Mouse (Mus musculus): ENCODE measurements around the gene Il1rl2. TPM values are rescaled to one million over a fixed set of nuclear protein-coding genes. Genes with fewer than 3 reads are reported as not detected.

Il1rl2 gene
- polyA plus RNA-seq, 1 experiment from 2014 or later: 0.64 TPM

DNA sequence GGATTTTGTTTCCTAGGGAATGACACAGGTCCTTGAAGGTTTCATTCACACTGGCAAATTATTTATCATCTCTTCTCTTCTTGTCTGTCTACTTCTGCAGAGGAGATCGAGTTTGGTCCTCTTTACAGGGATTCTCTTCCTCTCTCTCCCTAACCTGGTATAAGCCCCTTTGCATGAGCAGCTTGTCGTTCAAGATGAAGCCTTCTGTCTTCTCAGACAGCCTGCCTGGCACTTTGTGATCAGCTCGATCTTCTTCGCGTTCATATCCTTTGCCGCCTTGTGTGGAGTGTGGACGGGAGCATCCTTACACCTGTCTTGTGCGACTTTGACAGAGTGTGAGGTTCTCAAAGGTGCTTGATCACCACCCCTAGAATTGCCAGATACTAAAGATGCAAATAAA is 5.8 kb downstream of the Il1rl2 start:
- DNase-seq (ENCODE audit: low spot score): no peak
- Histone ChIP-seq H3K4me3 (no peak overlapping the region), H3K27ac (replicated peaks) (no peak overlapping the region), H3K4me1 (peaks cover 13% of the 10 kb centered on the region), H3K27me3 (ENCODE audit: low read depth, poor library complexity, severe bottlenecking) (peaks cover 34% of the 10 kb centered on the region), H3K9me3 (replicated peaks) (no peaks in the 10 kb centered on the region), H3K36me3 (no peaks in the 10 kb centered on the region)
- 88% methylated on average over 8 of the region's 8 CpGs for WGBS

DNA sequence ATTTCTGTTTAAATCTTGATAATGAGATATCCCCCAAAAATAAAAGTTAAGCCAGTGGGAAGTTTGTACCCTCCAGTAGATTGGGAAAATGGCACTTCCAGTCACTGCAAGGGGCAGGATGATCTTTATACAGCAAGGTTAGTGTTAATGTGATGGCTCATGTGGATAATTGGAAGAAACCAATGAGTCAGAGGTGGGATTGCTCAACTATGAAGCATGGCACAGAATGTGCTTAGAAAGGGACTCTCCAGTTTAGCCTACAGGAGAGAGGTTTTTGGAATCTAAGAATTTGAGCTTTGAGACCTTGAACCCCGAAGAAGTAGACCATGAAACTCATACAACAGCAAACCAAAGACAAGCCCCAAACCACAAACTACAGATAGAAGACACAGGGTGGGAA is 14.9 kb downstream of the Il1rl2 start:
- no peaks in the 10 kb centered on the region for H3K9me3 ChIP-seq (replicated peaks)
- H3K4me3 ChIP-seq: no peak overlapping the region
- H3K27me3 ChIP-seq (ENCODE audit: low read depth, poor library complexity, severe bottlenecking): no peaks in the 10 kb centered on the region
- no peaks in the 10 kb centered on the region for H3K36me3 ChIP-seq
- 93% methylated on average over 1 of the region's 1 CpGs for whole genome bisulfite sequencing
- no peak for DNase-seq (ENCODE audit: low spot score)
- H3K27ac ChIP-seq (replicated peaks): no peak overlapping the region
- no peaks in the 10 kb centered on the region for H3K4me1 ChIP-seq

DNA sequence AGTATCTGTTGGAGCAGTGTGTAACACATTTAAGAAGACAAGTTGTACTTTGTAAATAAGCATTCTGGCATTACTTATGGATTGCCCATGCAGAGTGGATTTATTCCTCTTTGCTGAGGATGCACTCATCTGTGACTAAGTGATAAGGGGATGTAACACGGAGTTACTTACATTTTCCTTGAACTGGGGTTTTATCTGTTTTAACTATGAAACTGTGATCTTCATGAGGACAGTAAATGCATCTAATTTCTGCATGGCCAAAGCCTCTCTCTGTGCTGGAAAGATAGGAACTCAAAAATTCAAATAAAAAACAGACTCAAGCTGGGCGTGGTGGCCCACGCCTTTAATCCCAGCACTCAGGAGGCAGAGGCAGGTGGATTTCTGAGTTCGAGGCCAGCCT is 15.7 kb downstream of the Il1rl2 start:
- H3K36me3 ChIP-seq: no peaks in the 10 kb centered on the region
- no peak overlapping the region for H3K27ac ChIP-seq (replicated peaks)
- H3K9me3 ChIP-seq (replicated peaks): no peaks in the 10 kb centered on the region
- 83% methylated on average over 4 of the region's 4 CpGs for WGBS
- no peaks in the 10 kb centered on the region for H3K4me1 ChIP-seq
- no peak for DNase-seq (ENCODE audit: low spot score)
- no peak overlapping the region for H3K4me3 ChIP-seq
- no peaks in the 10 kb centered on the region for H3K27me3 ChIP-seq (ENCODE audit: low read depth, poor library complexity, severe bottlenecking)

DNA sequence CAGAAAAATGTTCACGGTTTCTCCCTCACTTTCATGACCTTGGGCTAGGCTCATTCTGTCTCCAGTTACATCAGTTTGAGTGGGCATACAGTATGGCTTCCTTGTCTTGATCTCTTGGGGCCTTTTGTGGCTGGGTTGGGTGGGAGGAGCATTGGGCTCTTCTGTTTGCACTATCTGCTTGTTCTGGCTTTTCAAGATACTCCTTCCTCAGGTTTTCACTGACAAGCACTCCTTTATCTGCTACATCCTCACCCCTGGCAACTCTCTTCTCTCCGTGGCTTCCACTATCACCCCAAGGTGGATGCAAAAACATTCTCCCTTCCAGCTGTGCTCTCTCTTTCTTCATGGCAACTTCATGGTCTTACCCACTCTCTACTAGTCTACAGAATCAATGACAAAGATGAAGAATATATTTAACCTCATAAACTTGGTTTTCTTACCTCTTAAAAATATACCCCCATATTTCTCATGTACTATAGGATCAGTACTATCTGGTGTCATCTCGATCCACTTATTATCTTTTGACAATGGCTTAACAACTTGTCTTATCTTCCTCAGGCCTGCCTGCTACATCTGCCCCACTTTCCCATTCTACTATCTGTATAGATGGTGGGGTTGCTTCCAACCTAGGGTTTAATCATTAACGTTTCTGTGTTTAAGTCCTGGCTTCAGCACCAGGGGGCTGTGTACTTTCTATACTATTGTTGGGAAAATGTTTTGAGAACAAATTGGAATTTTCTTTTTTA is 27.9 kb downstream of the Il1rl2 start:
- Histone ChIP-seq H3K9me3 (replicated peaks) (no peaks in the 10 kb centered on the region), H3K4me1 (no peaks in the 10 kb centered on the region), H3K27me3 (ENCODE audit: low read depth, poor library complexity, severe bottlenecking) (no peaks in the 10 kb centered on the region), H3K4me3 (no peak overlapping the region), H3K36me3 (no peaks in the 10 kb centered on the region), H3K27ac (replicated peaks) (no peak overlapping the region)
- WGBS: 84% methylated on average over 4 of the region's 4 CpGs
- no peak for DNase-seq (ENCODE audit: low spot score)

DNA sequence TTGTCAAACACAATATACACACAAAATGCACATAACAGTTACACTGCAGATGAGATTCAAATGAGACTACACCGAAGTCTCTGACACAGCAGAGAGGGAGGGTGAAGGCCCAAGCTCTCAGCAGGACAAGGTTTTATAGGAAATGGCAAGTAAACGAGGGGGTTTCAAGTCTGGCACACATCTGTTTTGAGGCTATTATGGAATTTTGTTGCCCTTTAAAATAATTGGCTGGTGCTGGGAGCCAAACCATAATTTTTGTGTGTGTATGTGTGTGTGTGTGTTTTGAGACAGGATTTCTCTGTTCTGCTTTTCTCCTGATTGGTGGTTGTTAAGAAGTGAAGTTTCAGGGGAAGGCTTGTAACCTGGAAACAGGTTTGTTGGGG is 28.5 kb downstream of the Il1rl2 start:
- H3K4me3 ChIP-seq: no peak overlapping the region
- no peaks in the 10 kb centered on the region for H3K9me3 ChIP-seq (replicated peaks)
- H3K27me3 ChIP-seq (ENCODE audit: low read depth, poor library complexity, severe bottlenecking): no peaks in the 10 kb centered on the region
- 74% methylated on average over 2 of the region's 2 CpGs for WGBS
- H3K27ac ChIP-seq (replicated peaks): no peak overlapping the region
- H3K4me1 ChIP-seq: no peaks in the 10 kb centered on the region
- no peaks in the 10 kb centered on the region for H3K36me3 ChIP-seq
- DNase-seq (ENCODE audit: low spot score): no peak

DNA sequence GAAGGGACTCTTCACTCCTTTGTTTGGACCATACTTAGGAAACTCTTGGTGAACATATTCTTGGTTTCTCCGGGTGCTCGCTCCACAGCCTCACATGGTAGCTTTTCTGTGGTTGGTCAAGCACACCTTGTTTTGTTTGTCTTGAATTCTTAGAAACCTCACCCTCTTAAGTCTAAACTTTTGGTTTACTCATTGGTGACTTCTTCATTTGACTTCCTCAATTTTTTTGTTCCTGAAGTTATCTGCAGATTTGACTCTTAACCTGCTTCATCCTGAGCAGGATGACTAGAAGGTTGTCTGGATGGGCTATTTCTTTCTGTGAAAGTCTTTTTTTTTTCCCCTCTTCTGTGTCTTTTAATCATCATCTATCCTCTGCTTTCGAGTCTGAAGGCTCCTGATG is 30.3 kb downstream of the Il1rl2 start:
- no peak for DNase-seq (ENCODE audit: low spot score)
- no peak overlapping the region for H3K4me3 ChIP-seq
- WGBS: 79% methylated on average over 3 of the region's 3 CpGs
- no peaks in the 10 kb centered on the region for H3K4me1 ChIP-seq
- no peaks in the 10 kb centered on the region for H3K27me3 ChIP-seq (ENCODE audit: low read depth, poor library complexity, severe bottlenecking)
- H3K9me3 ChIP-seq (replicated peaks): no peaks in the 10 kb centered on the region
- H3K27ac ChIP-seq (replicated peaks): no peak overlapping the region
- no peaks in the 10 kb centered on the region for H3K36me3 ChIP-seq

DNA sequence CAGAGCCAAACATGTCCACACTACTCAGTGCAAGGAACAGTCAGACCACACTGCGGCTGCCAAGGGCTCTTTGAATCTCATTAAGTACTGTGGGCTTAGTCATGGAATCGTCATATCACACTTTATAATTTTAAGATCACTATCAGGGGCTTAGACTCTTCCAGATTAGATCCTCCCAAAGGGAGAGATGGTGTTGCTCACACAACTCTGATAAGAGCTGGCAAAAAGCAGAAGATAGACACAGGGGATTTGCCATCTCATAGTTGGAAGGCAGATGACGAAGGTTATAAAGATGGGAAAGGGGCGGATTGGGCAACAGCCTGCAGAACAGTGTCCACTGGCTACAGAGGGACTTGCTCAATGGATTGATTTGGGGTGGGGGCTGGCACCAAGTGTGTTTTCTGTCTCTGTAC is 31.0 kb downstream of the Il1rl2 start:
- peak; percentile 7 for DNase-seq (ENCODE audit: low spot score)
- Histone ChIP-seq H3K4me3 (no peak overlapping the region), H3K36me3 (no peaks in the 10 kb centered on the region), H3K27ac (replicated peaks) (no peak overlapping the region), H3K27me3 (ENCODE audit: low read depth, poor library complexity, severe bottlenecking) (no peaks in the 10 kb centered on the region), H3K4me1 (peaks cover 2% of the 10 kb centered on the region; the same call in 1 of the 2 replicates), H3K9me3 (replicated peaks) (no peaks in the 10 kb centered on the region)
- 96% methylated on average over 4 of the region's 4 CpGs for WGBS

DNA sequence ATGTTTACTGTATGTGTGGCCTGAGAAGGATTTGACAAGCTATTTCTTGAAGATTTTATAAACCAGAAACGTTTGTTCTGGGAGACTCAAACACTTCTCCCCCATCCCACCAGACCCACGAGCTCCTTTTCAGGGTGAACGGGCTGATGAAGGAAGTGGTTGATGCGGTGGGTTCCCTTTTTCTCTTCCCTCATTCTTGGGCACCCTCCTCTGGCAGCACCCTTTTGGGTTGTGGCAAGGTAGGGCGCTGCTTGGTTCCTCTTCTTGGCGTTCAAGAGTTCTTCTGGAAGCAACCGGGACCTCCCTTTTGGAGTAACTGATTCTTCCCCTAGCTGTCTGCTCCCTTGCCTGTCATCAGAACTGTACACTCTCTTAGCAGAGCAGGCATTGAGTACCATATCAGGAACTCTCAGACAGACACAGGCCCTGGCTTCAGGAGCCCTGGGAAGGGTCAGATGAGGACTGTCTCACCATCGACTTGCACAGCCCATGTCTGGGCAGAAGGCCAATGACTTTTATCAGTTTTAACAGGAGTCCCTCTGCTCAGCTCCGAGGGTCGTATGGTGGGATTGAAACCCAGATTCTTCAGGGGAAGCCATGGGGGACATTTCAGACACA is 31.6 kb downstream of the Il1rl2 start:
- Histone ChIP-seq H3K27me3 (ENCODE audit: low read depth, poor library complexity, severe bottlenecking) (no peaks in the 10 kb centered on the region), H3K4me3 (no peak overlapping the region), H3K4me1 (peaks cover 4% of the 10 kb centered on the region; the same call in 1 of the 2 replicates), H3K9me3 (replicated peaks) (no peaks in the 10 kb centered on the region), H3K36me3 (no peaks in the 10 kb centered on the region), H3K27ac (replicated peaks) (no peak overlapping the region)
- 91% methylated on average over 10 of the region's 10 CpGs for WGBS
- DNase-seq (ENCODE audit: low spot score): no peak

DNA sequence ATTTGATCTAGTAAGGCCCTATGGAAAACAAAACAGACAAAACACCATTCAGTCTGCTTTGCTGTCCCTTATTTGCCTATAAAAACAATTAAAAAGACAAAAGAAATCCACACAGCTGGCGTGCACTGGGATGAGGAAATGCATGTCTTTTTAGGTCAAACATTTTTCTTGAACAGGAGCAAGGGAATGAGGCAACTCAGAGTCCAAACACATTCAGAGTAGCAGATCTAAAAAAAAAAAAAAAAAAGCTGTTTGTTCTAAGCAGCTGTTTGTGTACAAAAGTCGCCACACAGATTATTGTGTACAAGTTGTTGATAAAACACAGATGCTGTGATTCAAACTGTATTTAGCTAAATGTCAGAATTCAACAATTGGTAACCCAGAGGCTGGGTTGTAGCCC is 33.5 kb downstream of the Il1rl2 start:
- H3K9me3 ChIP-seq (replicated peaks): no peaks in the 10 kb centered on the region
- peaks cover 4% of the 10 kb centered on the region; the same call in 1 of the 2 replicates for H3K4me1 ChIP-seq
- 50% methylated on average over 2 of the region's 2 CpGs for WGBS
- DNase-seq (ENCODE audit: low spot score): no peak
- no peaks in the 10 kb centered on the region for H3K36me3 ChIP-seq
- no peak overlapping the region for H3K27ac ChIP-seq (replicated peaks)
- no peaks in the 10 kb centered on the region for H3K27me3 ChIP-seq (ENCODE audit: low read depth, poor library complexity, severe bottlenecking)
- H3K4me3 ChIP-seq: no peak overlapping the region

DNA sequence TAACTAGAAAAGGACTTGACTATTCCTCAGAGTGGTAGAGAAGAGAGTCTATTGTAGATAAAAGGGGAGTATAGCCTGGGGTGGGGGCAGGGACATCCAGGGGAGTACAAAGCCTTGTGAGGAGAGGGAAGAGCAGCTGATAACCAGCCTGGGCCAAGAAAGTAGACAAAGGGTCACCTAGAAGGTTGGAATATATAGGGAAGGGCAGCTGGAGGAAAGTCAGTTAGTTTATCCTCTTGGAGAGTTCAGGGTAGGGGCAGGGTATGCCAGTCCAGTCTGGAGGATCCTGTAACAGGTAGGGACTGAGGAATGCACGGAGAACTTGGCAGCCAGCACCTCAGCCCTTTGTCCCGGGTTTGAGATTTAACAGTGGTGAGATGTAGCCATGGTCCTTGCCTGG is 33.9 kb downstream of the Il1rl2 start:
- H3K4me3 ChIP-seq: no peak overlapping the region
- peak; percentile 7 for DNase-seq (ENCODE audit: low spot score)
- no peaks in the 10 kb centered on the region for H3K9me3 ChIP-seq (replicated peaks)
- 78% methylated on average over 2 of the region's 2 CpGs for WGBS
- H3K27me3 ChIP-seq (ENCODE audit: low read depth, poor library complexity, severe bottlenecking): no peaks in the 10 kb centered on the region
- H3K4me1 ChIP-seq: peaks cover 4% of the 10 kb centered on the region; the same call in 1 of the 2 replicates
- 0 out of 2 replicates have a peak overlapping the region, but pooled peaks have one; percentile 13 for H3K27ac ChIP-seq (replicated peaks)
- no peaks in the 10 kb centered on the region for H3K36me3 ChIP-seq

DNA sequence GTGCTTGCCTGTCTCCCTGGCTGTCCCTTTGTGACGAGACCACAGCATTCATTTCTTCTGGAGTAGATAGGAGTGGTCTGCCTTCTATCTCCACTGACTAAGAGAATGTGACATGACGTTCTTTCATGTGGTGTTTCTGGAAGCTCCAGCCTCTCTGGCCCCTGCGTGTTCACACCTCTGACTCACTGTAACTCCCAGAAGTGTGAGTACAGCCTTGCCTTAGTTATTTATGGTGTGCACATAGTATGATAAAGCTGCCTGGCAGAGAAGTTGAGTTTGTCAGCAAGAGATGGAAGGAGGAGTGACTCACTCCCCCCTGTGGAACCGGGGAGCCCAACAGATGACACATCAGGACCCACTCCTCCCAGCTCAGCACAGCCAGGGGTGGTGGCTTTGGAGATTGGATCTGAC is 34.4 kb downstream of the Il1rl2 start:
- 86% methylated on average over 4 of the region's 4 CpGs for WGBS
- Histone ChIP-seq H3K36me3 (no peaks in the 10 kb centered on the region), H3K4me3 (no peak overlapping the region), H3K4me1 (peaks cover 4% of the 10 kb centered on the region; the same call in 1 of the 2 replicates), H3K27me3 (ENCODE audit: low read depth, poor library complexity, severe bottlenecking) (no peaks in the 10 kb centered on the region), H3K27ac (replicated peaks) (0 out of 2 replicates have a peak overlapping the region, but pooled peaks have one; percentile 13), H3K9me3 (replicated peaks) (no peaks in the 10 kb centered on the region)
- DNase-seq (ENCODE audit: low spot score): no peak

DNA sequence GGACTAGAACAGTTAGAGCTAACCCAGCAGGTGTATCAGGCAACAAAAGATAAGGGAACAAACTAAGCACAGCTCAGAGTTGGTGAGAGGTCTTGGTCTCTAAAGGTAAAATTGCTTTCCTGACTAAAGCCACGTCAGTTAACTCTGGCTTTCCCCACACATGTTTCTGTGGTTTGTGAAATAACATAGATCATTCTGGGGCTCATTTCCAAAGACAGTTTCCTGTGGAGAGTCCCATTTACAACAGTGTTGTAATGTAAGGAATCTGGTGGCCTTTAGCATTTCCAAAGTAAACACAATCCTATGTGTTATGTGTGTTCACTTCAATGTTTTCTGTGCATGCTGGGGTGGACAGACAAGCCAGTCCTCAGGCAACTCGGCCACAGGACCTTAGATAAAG is 35.3 kb downstream of the Il1rl2 start:
- Histone ChIP-seq H3K9me3 (replicated peaks) (no peaks in the 10 kb centered on the region), H3K27me3 (ENCODE audit: low read depth, poor library complexity, severe bottlenecking) (no peaks in the 10 kb centered on the region), H3K4me1 (peaks cover 11% of the 10 kb centered on the region; the same call in 1 of the 2 replicates), H3K27ac (replicated peaks) (no peak overlapping the region), H3K4me3 (no peak overlapping the region), H3K36me3 (no peaks in the 10 kb centered on the region)
- DNase-seq (ENCODE audit: low spot score): no peak
- WGBS: 77% methylated on average over 2 of the region's 2 CpGs

DNA sequence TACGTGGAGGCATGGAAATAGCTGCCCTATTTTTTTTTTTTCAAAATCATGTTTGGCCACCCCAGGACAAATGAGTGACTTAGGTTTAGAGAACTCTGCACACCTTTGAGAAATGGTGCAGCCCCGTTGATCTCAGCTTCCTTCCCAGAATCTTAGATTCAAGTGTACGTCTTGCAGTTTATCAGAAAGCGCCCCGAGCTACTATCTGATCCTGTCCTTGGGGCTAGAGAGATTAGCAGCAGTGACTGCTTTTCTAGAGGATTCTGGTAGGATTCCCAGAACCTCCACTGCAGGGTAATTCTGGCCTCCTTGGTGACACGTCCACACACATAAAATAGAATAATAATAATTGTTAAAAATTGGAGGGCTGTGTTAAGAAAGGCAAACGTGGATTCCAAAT is 36.6 kb downstream of the Il1rl2 start:
- 80% methylated on average over 7 of the region's 7 CpGs for WGBS
- no peaks in the 10 kb centered on the region for H3K36me3 ChIP-seq
- no peaks in the 10 kb centered on the region for H3K9me3 ChIP-seq (replicated peaks)
- no peak for DNase-seq (ENCODE audit: low spot score)
- no peak overlapping the region for H3K27ac ChIP-seq (replicated peaks)
- H3K4me3 ChIP-seq: no peak overlapping the region
- no peaks in the 10 kb centered on the region for H3K27me3 ChIP-seq (ENCODE audit: low read depth, poor library complexity, severe bottlenecking)
- peaks cover 12% of the 10 kb centered on the region; the same call in 1 of the 2 replicates for H3K4me1 ChIP-seq

Measured in midbrain, embryonic 10.5 days (tissue).